Mouse (Mus musculus) lung, embryonic 16.5 days (tissue): ENCODE results near the gene Adgrd1. TPM values are rescaled to one million over a fixed set of nuclear protein-coding genes. Genes with fewer than 3 reads are reported as not detected.
"Not testable (repeated sequence)": the region's sequence is repeated elsewhere in the genome, so short reads cannot be mapped to it uniquely, and the experiment has no call there.

ENCODE experiments used
- ATAC-seq: fragments of 200-750 bp; cut with Nextera tagmentation; 2 replicates; pipeline ENCODE4 v1.8.0; 2017; ENCODE audit warnings: low read depth, mild to moderate bottlenecking, moderate library complexity
- H3K27ac ChIP-seq: fragments of 300-500 bp; sonication (generic); 2 replicates; pipeline ENCODE4 v1.5.1; 2014; ENCODE audit warnings: mild to moderate bottlenecking, control low read depth, low read length
- H3K27me3 ChIP-seq: fragments of 300-500 bp; sonication (generic); 2 replicates; pipeline ENCODE4 v1.6.1; 2014; ENCODE audit warnings: low read depth, low read length, mixed read lengths; ENCODE audit not compliant: control insufficient read depth, insufficient read depth
- H3K36me3 ChIP-seq: fragments of 300-500 bp; sonication (generic); 2 replicates; pipeline ENCODE4 v1.6.1; 2014; ENCODE audit warnings: low read length; ENCODE audit not compliant: control insufficient read depth, insufficient read depth
- H3K4me1 ChIP-seq: fragments of 300-500 bp; sonication (generic); replicated peaks from 2 replicates; pipeline ENCODE4 v1.6.1; 2014; ENCODE audit warnings: low read length, mixed read lengths; ENCODE audit not compliant: control insufficient read depth, insufficient read depth
- H3K4me2 ChIP-seq: fragments of 300-500 bp; sonication (generic); 2 replicates; pipeline ENCODE4 v1.6.1; 2014; ENCODE audit warnings: low read depth, low read length, control low read depth
- H3K4me3 ChIP-seq: fragments of 300-500 bp; sonication (generic); 2 replicates; pipeline ENCODE4 v1.5.1; 2014; ENCODE audit warnings: mild to moderate bottlenecking, low read length, control low read depth
- H3K9ac ChIP-seq: fragments of 300-500 bp; sonication (generic); 2 replicates; pipeline ENCODE4 v1.6.1; 2014; ENCODE audit warnings: low read length, control low read depth
- H3K9me3 ChIP-seq: fragments of 300-500 bp; sonication (generic); 2 replicates; pipeline ENCODE4 v1.6.1; 2016; ENCODE audit warnings: low read length; ENCODE audit not compliant: control insufficient read depth
- WGBS: fragments of 180-500 bp; shearing (Covaris S2); extraction: QIAGEN DNeasy Blood & Tissue Kit; methylation state at CpG from one replicate; pipeline ENCODE4 v1.1.7; 2014; 5-methylcytosine and 5-hydroxymethylcytosine counted together
- polyA plus RNA-seq: library from polyadenylated mRNA; unstranded; fragments of >200 nt; fragmentation: Nextera tagmentation; extraction: Ambion mirVana; gene quantifications from 2 replicates; pipeline ENCODE4 v1.2.1, GENCODE M21; 2015

The Adgrd1 gene
- polyA plus RNA-seq, 1 experiment from 2014 or later: 1.8 TPM

GRCm38 (mm10) chr5:129117593-129118113 is 21.1 kb downstream of the Adgrd1 start:
- no peak overlapping the region for H3K4me3 ChIP-seq
- H3K27me3 ChIP-seq: no peaks in the 10 kb centered on the region
- no peak overlapping the region for H3K27ac ChIP-seq
- no peaks in the 10 kb centered on the region for H3K9me3 ChIP-seq
- 65% methylated on average over 4 of the region's 4 CpGs for WGBS
- no peaks in the 10 kb centered on the region for H3K4me1 ChIP-seq
- H3K4me2 ChIP-seq: no peak overlapping the region
- no peaks in the 10 kb centered on the region for H3K36me3 ChIP-seq
- H3K9ac ChIP-seq: no peak overlapping the region
- no peak for ATAC-seq

DNA sequence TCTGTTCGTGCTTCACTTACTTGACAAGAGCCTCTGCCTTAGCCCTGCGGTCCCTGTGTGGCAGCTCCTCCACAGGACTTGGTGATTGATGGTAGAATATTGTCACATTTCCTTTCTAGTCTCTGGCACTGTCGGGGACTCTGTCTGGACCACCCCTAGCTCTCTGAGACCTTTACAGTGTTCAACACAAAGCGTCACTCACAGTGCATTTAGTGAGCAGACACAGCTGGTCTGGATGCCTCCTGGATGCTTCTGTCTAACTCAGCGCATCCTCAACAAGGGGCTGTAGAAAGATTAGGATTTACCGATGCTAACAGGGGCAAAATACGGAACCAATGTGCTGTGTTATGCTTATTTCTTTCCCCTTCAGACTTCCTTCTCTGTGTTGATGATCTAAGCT is 22.0 kb downstream of the Adgrd1 start:
- Histone ChIP-seq H3K9me3 (no peaks in the 10 kb centered on the region), H3K27ac (no peak overlapping the region), H3K4me2 (no peak overlapping the region), H3K27me3 (no peaks in the 10 kb centered on the region), H3K36me3 (no peaks in the 10 kb centered on the region), H3K9ac (no peak overlapping the region), H3K4me3 (no peak overlapping the region), H3K4me1 (no peaks in the 10 kb centered on the region)
- ATAC-seq: no peak
- WGBS: 36% methylated on average over 7 of the region's 7 CpGs

- Histone ChIP-seq H3K36me3 (no peaks in the 10 kb centered on the region), H3K4me1 (no peaks in the 10 kb centered on the region), H3K9me3 (no peaks in the 10 kb centered on the region), H3K4me2 (no peak overlapping the region), H3K27me3 (no peaks in the 10 kb centered on the region), H3K4me3 (no peak overlapping the region), H3K9ac (no peak overlapping the region), H3K27ac (no peak overlapping the region)
- no peak for ATAC-seq
- whole genome bisulfite sequencing: 58% methylated on average over 4 of the region's 4 CpGs
These were observed 22.6 kb downstream of the Adgrd1 start for GRCm38 (mm10) chr5:129119146-129119545.

DNA sequence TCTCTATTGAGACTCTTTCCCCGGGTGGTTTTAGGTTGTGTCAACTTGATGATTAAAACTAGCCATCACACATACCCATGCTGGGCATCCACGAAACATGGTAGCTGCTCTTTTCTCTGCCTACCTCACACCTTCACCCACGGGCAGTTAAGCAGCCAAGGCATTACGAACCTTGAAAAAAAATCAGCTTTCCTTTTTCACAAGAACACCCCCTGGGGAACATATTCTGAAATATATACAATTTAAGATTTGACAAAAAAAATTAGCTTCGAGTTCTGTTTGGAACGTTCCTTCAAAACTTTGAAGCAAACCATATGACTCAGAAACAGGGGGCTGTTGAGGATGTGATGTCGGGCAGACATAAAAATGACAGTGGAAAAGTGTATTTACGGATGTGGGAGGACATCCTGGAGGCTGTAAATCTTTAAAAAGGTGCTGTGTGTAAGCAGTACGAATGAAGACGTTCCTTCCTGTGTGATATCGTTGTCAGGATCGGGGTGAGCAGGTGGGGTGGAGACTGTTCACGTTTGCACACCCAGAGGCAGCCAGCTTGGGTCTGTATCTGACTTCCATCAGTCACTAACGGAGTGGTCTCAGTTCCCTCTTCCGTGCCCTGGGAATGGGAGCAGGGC is 25.2 kb downstream of the Adgrd1 start:
- Histone ChIP-seq H3K4me1 (no peaks in the 10 kb centered on the region), H3K9ac (no peak overlapping the region), H3K27me3 (no peaks in the 10 kb centered on the region), H3K27ac (no peak overlapping the region), H3K9me3 (no peaks in the 10 kb centered on the region), H3K4me2 (no peak overlapping the region), H3K36me3 (no peaks in the 10 kb centered on the region), H3K4me3 (no peak overlapping the region)
- no peak for ATAC-seq
- WGBS: 76% methylated on average over 15 of the region's 15 CpGs

- H3K4me3 ChIP-seq: no peak overlapping the region
- no peak overlapping the region for H3K4me2 ChIP-seq
- no peak overlapping the region for H3K9ac ChIP-seq
- H3K9me3 ChIP-seq: no peaks in the 10 kb centered on the region
- H3K27ac ChIP-seq: no peak overlapping the region
- H3K27me3 ChIP-seq: no peaks in the 10 kb centered on the region
- WGBS: 88% methylated on average over 7 of the region's 7 CpGs
- H3K36me3 ChIP-seq: no peaks in the 10 kb centered on the region
- no peak for ATAC-seq
- H3K4me1 ChIP-seq: no peaks in the 10 kb centered on the region
These were observed 25.9 kb downstream of the Adgrd1 start for GRCm38 (mm10) chr5:129122491-129122890.

GRCm38 (mm10) chr5:129124070-129124828 is 27.7 kb downstream of the Adgrd1 start:
- Histone ChIP-seq H3K27ac (no peak overlapping the region), H3K27me3 (no peaks in the 10 kb centered on the region), H3K9me3 (no peaks in the 10 kb centered on the region), H3K4me2 (no peak overlapping the region), H3K36me3 (no peaks in the 10 kb centered on the region), H3K4me1 (no peaks in the 10 kb centered on the region), H3K4me3 (no peak overlapping the region), H3K9ac (no peak overlapping the region)
- 33% methylated on average over 11 of the region's 11 CpGs for WGBS
- no peak for ATAC-seq

DNA sequence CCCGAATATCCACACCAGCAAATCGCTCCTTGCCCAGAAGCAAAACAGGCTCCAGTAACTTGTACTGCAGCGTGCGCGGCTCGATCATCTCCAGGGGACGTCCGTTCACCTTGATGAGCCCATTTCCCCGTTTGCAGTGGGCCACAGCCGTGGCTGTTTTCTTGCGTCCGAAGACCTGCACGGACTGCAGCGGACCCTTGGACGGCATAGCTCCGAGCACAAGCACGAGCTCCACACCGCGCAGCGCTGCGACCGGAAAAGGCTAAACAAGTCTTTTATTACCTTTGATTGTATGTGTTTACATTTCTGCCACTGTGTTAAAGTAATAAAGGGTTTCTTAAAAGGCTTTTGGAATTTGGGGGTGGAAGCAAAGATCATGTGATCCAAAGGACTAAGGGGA is 31.8 kb downstream of the Adgrd1 start:
- H3K27ac ChIP-seq, H3K36me3 ChIP-seq, H3K4me3 ChIP-seq, H3K27me3 ChIP-seq, H3K9ac ChIP-seq, H3K4me1 ChIP-seq, H3K4me2 ChIP-seq, H3K9me3 ChIP-seq, ATAC-seq: not testable (repeated sequence)
- WGBS: 95% methylated on average over 22 of the region's 22 CpGs

DNA sequence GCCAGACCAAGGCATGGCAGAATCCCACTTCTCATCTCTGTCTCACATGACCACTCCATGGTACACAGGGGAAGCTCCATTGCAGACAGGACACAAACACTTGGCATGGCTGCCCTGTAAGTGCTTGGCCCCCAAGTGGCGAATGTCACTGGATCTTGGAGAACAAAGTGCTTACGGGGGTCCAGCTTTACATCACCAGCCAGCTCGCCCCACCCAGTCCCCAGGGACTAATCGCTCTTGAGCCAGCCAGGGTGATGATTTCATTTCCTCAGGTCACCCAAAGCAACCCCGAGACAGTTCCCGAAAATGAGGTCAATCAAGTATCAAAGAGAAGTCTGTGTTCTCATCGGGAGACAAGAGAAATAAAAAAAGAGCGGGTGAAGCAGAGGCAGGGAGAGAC is 33.8 kb downstream of the Adgrd1 start:
- Histone ChIP-seq H3K36me3 (no peaks in the 10 kb centered on the region), H3K4me2 (no peak overlapping the region), H3K4me1 (no peaks in the 10 kb centered on the region), H3K27ac (no peak overlapping the region), H3K4me3 (no peak overlapping the region), H3K27me3 (no peaks in the 10 kb centered on the region), H3K9me3 (no peaks in the 10 kb centered on the region), H3K9ac (no peak overlapping the region)
- WGBS: 89% methylated on average over 8 of the region's 8 CpGs
- ATAC-seq: no peak

- Histone ChIP-seq H3K27ac (no peak overlapping the region), H3K4me1 (no peaks in the 10 kb centered on the region), H3K27me3 (no peaks in the 10 kb centered on the region), H3K9me3 (no peaks in the 10 kb centered on the region), H3K36me3 (no peaks in the 10 kb centered on the region), H3K4me2 (no peak overlapping the region), H3K4me3 (no peak overlapping the region), H3K9ac (no peak overlapping the region)
- 70% methylated on average over 5 of the region's 5 CpGs for WGBS
- no peak for ATAC-seq
These were observed 40.9 kb downstream of the Adgrd1 start for GRCm38 (mm10) chr5:129137405-129137804.
